Mouse (Mus musculus): ENCODE results near the gene Apobec2.

Apobec2 gene

DNA sequence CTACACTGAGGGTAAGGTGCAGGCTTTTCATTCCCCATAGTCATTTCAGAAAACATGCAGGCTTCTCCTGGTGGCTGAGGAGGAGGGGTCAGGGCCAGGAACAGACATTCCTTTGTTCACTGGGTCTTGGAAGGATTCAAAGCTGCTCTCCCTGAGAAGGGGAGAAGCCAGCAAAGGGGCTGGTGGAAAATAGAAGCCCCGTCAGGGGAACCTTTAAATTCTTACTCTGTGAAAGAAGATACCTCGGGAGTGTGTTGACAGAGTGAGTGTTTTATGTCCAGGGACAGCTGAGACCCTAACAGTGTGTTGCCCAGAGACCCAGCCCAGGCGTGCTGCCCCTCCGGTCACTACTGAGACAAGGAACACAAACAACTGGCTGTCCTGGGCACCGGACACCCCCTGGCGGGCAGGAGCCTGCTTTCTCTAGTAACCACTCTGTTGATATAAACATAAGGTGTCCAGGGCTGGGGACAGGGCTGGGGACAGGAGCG lies 4.7 kb upstream of the Apobec2 start:
- peak in 1 of 2 experiments; percentile 56 for DNase-seq (ENCODE audit: low spot score in 2 of 2)

DNA sequence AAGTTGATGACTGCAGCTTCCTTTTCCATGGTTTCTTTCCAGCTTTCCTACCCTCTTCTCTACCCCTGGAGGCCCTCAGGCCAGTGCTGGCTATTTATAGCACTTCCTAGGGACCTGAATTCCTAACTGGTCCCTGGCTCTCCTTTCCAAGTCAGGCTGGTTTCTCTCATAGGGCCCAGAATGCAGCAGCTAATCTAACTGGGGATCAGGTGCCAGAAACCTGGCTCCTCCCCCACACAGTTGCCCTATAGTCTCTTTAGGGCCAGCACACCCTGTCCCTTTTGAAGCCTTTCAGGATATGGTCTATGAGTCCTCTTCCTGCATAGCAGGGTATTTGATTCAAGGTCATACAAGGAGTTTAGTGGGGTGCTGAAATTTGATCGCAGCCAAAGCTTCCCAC lies 3.8 kb upstream of the Apobec2 start:
- peak; percentile 53 to 67 for DNase-seq (ENCODE audit: low spot score in 2 of 2)

DNA sequence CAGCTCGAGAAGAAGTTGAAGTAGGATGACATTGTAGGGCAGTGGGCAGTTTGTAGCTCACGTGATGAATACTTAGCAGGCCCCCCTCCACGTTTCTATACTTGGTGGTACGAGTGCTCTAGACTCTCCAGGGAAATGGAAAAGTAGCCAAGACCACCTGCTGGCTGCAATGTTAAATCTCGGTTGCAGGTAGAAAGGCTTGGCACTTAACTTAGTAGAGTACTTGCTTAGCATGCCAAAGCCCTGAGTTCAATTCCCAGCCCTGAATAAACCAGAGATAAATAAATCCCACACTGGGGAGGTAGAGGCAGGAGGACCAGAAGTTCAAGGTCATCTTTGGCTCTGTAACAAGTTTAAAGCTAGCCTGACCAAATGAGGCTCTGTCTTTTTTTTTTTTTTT lies 1.7 kb upstream of the Apobec2 start:
- no peak for DNase-seq (ENCODE audit: low spot score in 2 of 2)

DNA sequence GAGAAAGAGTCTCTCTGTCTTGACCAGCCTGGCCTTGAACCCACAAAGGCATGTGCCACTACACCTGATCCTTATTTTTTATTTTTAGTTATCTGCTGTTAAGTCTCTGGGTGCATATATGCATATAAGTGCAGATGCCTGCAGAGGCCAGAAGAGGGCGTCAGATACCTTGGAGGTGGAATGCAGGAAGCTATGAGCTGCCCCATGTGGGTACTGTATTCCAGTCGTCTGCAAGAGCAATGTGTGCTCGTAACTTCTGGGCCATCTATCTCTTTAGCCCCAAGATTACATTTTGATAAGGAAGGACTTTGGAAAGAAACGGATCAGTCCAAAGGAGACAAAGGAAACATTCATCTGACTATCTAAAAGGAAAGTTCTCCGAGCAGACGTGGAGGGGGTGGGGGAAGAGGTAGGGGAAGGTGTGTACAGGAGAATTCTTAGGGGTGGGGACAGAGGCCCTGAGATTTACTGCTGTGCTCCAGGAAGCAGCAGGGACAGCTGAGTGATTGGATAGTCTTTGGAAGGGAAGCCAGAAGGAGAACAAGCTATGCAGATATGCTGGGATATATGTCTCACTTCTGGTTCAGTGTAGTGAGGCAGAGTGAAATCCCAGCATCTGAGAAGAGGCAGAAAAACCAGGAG lies 1.1 kb upstream of the Apobec2 start:
- no peak for DNase-seq (ENCODE audit: low spot score in 2 of 2)

GRCm38 (mm10) chr17:48433006-48433655 lies 401 bp upstream of the Apobec2 start:
- DNase-seq (ENCODE audit: low spot score in 2 of 2): no peak

- DNase-seq (ENCODE audit: low spot score in 2 of 2): no peak
Observed at GRCm38 (mm10) chr17:48431054-48431453, 1.7 kb downstream of the Apobec2 start.

DNA sequence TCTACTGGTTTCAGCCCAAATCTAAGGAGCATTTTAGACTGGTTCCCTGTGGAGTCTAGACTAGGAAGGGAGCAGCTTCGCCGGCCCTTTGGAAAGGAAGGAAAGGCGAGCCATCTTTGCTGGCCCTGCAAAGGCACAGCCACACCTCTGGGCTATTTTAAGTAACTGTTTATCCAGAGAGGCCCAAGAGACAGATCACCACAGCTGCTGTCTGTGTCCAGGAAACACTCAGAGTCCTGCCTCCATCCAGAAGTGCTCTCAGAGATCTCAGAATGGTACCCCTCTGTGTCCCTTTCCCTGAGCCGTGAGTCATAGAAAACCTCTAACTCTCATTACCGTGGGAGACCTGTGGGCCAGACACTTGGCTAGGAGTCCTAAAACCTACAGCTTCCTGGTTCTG lies 2.3 kb downstream of the Apobec2 start:
- peak; percentile 59 to 68 for DNase-seq (ENCODE audit: low spot score in 2 of 2)

DNA sequence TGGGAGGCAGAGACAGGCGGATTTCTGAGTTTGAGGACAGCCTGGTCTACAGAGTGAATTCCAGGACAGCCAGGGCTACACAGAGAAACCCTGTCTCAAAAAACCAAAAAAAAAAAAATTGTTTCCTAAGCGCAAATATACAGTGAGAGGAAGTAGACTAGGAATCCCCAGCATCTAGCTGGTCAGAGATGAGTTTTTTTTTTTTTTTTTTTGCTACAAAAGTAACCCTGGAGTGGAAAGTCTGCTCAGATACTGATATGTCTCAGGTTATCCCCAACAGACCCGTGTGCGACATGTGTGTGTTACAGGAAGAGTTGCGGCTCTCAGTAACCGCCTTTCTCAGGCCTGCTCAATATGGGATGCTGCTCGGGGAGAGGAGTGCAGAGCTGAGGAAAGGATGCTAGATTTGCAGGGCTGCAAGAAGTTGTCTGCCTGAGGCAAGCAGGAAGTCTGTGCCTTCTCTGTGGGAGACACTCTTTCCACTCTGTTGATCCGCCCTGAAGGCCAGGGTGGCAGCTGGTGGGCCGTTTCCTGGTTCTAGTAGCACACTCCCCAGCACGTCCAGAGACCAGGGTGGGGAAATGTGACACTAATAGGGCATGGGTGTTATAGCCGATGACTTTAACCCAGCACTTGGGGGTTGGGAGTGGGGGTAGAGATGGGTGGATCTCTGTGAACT lies 4.7 kb downstream of the Apobec2 start:
- DNase-seq (ENCODE audit: low spot score in 2 of 2): no peak

- DNase-seq (ENCODE audit: low spot score in 2 of 2): peak; percentile 34 to 50
Observed at GRCm38 (mm10) chr17:48426991-48427750, 5.6 kb downstream of the Apobec2 start.

GRCm38 (mm10) chr17:48425823-48426612 lies 6.7 kb downstream of the Apobec2 start:
- DNase-seq (ENCODE audit: low spot score in 2 of 2): peak in 1 of 2 experiments; percentile 59

DNA sequence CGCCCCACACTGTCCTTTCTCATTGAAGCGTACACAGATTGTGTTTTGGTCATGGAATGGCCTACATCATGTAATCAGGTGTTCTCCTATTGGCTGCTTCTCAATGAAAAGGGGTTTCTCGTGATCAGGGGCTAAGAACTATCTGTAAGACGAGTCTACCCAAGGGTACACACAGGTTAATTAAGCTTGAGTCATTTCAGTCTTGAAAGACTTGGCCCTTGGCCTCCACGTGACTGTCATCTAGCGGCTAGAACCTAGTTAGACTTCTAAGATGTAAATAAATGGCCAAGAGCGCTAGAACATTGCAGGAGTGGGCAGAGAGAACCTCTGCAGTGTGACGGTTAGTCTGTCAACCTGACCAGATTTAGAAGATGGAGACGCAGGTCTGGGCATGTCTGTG lies 8.5 kb downstream of the Apobec2 start:
- no peak for DNase-seq (ENCODE audit: low spot score in 2 of 2)

DNA sequence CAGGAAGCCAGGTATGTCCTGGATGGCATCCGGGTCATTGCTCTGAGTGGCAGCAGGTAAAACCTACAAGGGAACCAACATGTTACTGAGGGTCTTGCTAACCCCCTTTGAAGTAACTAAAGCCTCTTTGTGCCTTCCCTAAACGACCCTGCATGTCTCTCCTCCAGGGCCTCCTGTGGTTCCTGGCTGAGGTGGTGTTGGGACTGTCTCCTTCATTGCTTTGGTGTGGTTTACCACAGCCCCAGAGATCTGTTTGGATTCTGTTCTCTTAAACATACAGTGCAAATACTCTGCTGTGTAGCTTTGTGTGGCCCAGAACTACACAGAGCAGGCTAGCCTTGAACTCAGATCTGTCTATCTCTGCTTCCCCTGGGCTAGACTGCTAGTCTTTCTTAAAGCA lies 13.2 kb downstream of the Apobec2 start:
- DNase-seq (ENCODE audit: low spot score in 2 of 2): no peak

GRCm38 (mm10) chr17:48418781-48419180 lies 13.9 kb downstream of the Apobec2 start:
- DNase-seq (ENCODE audit: low spot score in 2 of 2): no peak

GRCm38 (mm10) chr17:48418174-48418573 lies 14.6 kb downstream of the Apobec2 start:
- no peak for DNase-seq (ENCODE audit: low spot score in 2 of 2)

GRCm38 (mm10) chr17:48417521-48417920 lies 15.2 kb downstream of the Apobec2 start:
- DNase-seq (ENCODE audit: low spot score in 2 of 2): no peak

- peak; percentile 25 to 39 for DNase-seq (ENCODE audit: low spot score in 2 of 2)
Observed at GRCm38 (mm10) chr17:48416425-48417195, 16.1 kb downstream of the Apobec2 start.

DNA sequence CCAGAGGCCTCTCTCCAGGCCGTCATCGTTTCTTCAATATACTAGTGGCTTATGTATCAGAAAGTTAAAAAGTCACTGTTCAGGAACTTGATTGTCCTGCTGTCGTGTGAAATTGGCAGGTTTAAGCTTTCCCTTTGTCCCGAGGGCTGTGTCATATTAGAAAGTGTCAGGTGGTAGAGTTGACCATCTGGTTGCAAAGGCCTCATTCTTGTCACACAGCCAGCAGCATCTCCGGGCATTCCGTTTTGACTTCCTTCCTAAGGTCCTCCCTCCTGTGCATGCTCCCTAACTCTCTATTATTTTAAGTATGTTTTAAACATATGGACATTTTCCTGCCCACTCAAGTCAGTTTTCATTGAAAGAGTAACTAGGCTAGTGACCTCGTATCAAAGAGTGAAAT lies 16.7 kb downstream of the Apobec2 start:
- peak in 1 of 2 experiments; percentile 42 for DNase-seq (ENCODE audit: low spot score in 2 of 2)

- DNase-seq (ENCODE audit: low spot score in 2 of 2): no peak
Observed at GRCm38 (mm10) chr17:48411241-48411640, 21.5 kb downstream of the Apobec2 start.

DNA sequence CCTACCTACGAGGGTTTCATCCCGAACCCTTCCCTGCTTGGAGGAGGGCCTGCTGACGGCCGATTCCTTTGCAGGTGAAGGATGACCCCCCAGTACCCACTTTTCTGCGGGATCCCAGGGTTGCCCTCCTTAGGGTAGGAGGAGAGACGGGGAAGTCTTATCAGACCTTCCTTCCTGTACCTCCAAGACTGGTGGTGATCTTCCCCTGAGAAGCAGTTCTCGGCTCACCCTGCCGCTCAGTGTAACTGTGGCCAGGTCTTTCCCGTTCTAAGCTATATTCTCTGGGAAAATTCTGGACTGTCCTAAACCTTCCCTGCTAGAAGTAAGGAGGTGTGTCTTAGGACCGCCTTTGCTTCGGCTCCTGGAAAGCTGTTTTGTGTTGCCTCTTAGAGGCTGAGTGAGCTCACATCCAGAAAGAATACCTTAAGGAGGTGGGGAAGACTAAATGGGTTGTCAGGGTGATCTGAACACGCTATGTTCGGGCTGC lies 22.4 kb downstream of the Apobec2 start:
- no peak for DNase-seq (ENCODE audit: low spot score in 2 of 2)
